Mouse (Mus musculus): ENCODE data around the gene Psap.

- TF ChIP-seq ZC3H11A (IDR thresholded peaks at IDR 0.05; ENCODE audit: borderline replicate concordance, low read depth, low read length) (no peak), ZNF384 (IDR thresholded peaks at IDR 0.05; ENCODE audit: low read depth, low read length) (no peak), MAFK (IDR thresholded peaks at IDR 0.05; ENCODE audit: insufficient read depth, low read depth, low read length) (no peak)
These were observed 46.9 kb upstream of the Psap start for GRCm38 (mm10) chr10:60230321-60231088.

All from ES-E14 (cell line).